Mouse (Mus musculus) mature B cell (primary cell): ENCODE data around the gene Islr.

Source experiments
- in situ Hi-C: fragments of 300-500 bp; cut with MboI; formaldehyde crosslinking; loops from 2 replicates; pipeline ENCODE4 v1.14.3; 2019

Gene Islr

GRCm38 (mm10) chr9:58197781-58198701 lies 6.1 kb downstream of the Islr start:
- in situ Hi-C loops = no loop called here

- in situ Hi-C loops = no loop called here
Observed at GRCm38 (mm10) chr9:58196610-58197567, 7.2 kb downstream of the Islr start.

GRCm38 (mm10) chr9:58196141-58196540 lies 8.0 kb downstream of the Islr start:
- in situ Hi-C loops = no loop called here

- in situ Hi-C loops = no loop called here
Observed at GRCm38 (mm10) chr9:58195671-58196070, 8.4 kb downstream of the Islr start.

- in situ Hi-C loops = no loop called here
Observed at GRCm38 (mm10) chr9:58194222-58194621, 9.9 kb downstream of the Islr start.

- in situ Hi-C loops = no loop called here
Observed at GRCm38 (mm10) chr9:58184456-58184855, 19.6 kb downstream of the Islr start.

GRCm38 (mm10) chr9:58179390-58179789 lies 24.7 kb downstream of the Islr start:
- in situ Hi-C loops = no loop called here

- in situ Hi-C loops = no loop called here
Observed at GRCm38 (mm10) chr9:58177165-58177564, 26.9 kb downstream of the Islr start.

- in situ Hi-C loops = no loop called here
Observed at GRCm38 (mm10) chr9:58175745-58176487, 28.2 kb downstream of the Islr start.

- in situ Hi-C loops = no loop called here
Observed at GRCm38 (mm10) chr9:58174818-58175251, 29.3 kb downstream of the Islr start.

GRCm38 (mm10) chr9:58172863-58173262 lies 31.2 kb downstream of the Islr start:
- in situ Hi-C loops = no loop called here

- in situ Hi-C loops = no loop called here
Observed at GRCm38 (mm10) chr9:58169426-58169825, 34.7 kb downstream of the Islr start.

- in situ Hi-C loops = no loop called here
Observed at GRCm38 (mm10) chr9:58168880-58169279, 35.2 kb downstream of the Islr start.

- in situ Hi-C loops = no loop called here
Observed at GRCm38 (mm10) chr9:58165779-58166178, 38.3 kb downstream of the Islr start.

GRCm38 (mm10) chr9:58163146-58163545 lies 41.0 kb downstream of the Islr start:
- in situ Hi-C loops = no loop called here

GRCm38 (mm10) chr9:58162173-58162572 lies 41.9 kb downstream of the Islr start:
- in situ Hi-C loops = no loop called here

GRCm38 (mm10) chr9:58160315-58160714 lies 43.8 kb downstream of the Islr start:
- in situ Hi-C loops = no loop called here

GRCm38 (mm10) chr9:58159855-58160254 lies 44.3 kb downstream of the Islr start:
- in situ Hi-C loops = no loop called here

GRCm38 (mm10) chr9:58158541-58159311 lies 45.4 kb downstream of the Islr start:
- in situ Hi-C loops = no loop called here

GRCm38 (mm10) chr9:58157838-58158237 lies 46.3 kb downstream of the Islr start:
- in situ Hi-C loops = no loop called here
